ENCODE assay signal across 11 mouse cellular contexts in genomic region chr11:116807526-116807925, GRCm38 (mm10). TPM values are rescaled to one million over a fixed set of nuclear protein-coding genes. Genes with fewer than 3 reads are reported as not detected.
A peak's percentile ranks its signal among the peaks of the same experiment; 100 is the strongest.
DNase-seq lines count a peak whose midpoint lies in the region; ATAC-seq and TF ChIP-seq lines count a peak whose summit lies in the region.
"Had no signal": no experiment of that assay in that cellular context is flagged by ENCODE, and none has a peak within 500 bp of the region (broad histone marks: within the 10 kb centered on the region; RNA-seq: fewer than 3 reads in every experiment).

No protein-coding gene starts in this region.

- no peak for ATAC-seq in heart, embryonic 13.5 days (ENCODE audit: extremely low read depth, insufficient number of reproducible peaks, low FRiP score, low TSS enrichment)
- ATAC-seq in midbrain, embryonic 13.5 days = no peak
- no peak for ATAC-seq in midbrain, embryonic 11.5 days (ENCODE audit: low FRiP score)
- ATAC-seq in forebrain, postnatal 0 days = no peak
- ATAC-seq in stomach, embryonic 16.5 days (ENCODE audit: insufficient read depth, low FRiP score) = no peak

- 75% methylated on average over 2 of the region's 3 CpGs for WGBS in heart, embryonic 13.5 days
- WGBS in midbrain, embryonic 13.5 days = 80% methylated on average over 3 of the region's 3 CpGs
- 75% methylated on average over 3 of the region's 3 CpGs for WGBS in midbrain, embryonic 11.5 days
- WGBS in forebrain, postnatal 0 days = 66% methylated on average over 3 of the region's 3 CpGs
- 73% methylated on average over 3 of the region's 3 CpGs for WGBS in stomach, embryonic 16.5 days

- H3K4me2 ChIP-seq in heart, embryonic 13.5 days = no peak overlapping the region
- H3K4me2 ChIP-seq in midbrain, embryonic 13.5 days (replicated peaks) = no peak overlapping the region
- no peak overlapping the region for H3K4me2 ChIP-seq in midbrain, embryonic 11.5 days
- H3K4me2 ChIP-seq in forebrain, postnatal 0 days (ENCODE audit: low read depth) = no peak overlapping the region
- no peak overlapping the region for H3K4me2 ChIP-seq in stomach, embryonic 16.5 days (ENCODE audit: low read depth, low read length)

- H3K9me3 ChIP-seq in heart, embryonic 13.5 days = no peaks in the 10 kb centered on the region
- no peaks in the 10 kb centered on the region for H3K9me3 ChIP-seq in midbrain, embryonic 13.5 days
- no peaks in the 10 kb centered on the region for H3K9me3 ChIP-seq in midbrain, embryonic 11.5 days (ENCODE audit: control insufficient read depth, low read length)
- H3K9me3 ChIP-seq in forebrain, postnatal 0 days (ENCODE audit: low read length) = no peaks in the 10 kb centered on the region
- no peaks in the 10 kb centered on the region for H3K9me3 ChIP-seq in stomach, embryonic 16.5 days (replicated peaks; ENCODE audit: control insufficient read depth, low read length)
- H3K9me3 ChIP-seq: megakaryocyte, embryonic 14.5 days had no signal

- no peak for TF ChIP-seq CTCF in forebrain, postnatal 0 days (IDR thresholded peaks at IDR 0.05; ENCODE audit: low read depth)

- no peak for DNase-seq in heart, adult 8-10 months (ENCODE audit: low spot score)
- DNase-seq in midbrain, embryonic 11.5 days (ENCODE audit: low spot score, missing footprints) = no peak
- no peak for DNase-seq in forebrain, postnatal 0 days
- DNase-seq in kidney, adult 11 months = no peak
- DNase-seq in frontal cortex, postnatal 14 days (ENCODE audit: low spot score in 2 of 2) = no peak

- H3K36me3 ChIP-seq in heart, embryonic 13.5 days = peaks cover 3% of the 10 kb centered on the region; the same call in 1 of the 2 replicates
- no peaks in the 10 kb centered on the region for H3K36me3 ChIP-seq in midbrain, embryonic 13.5 days
- no peaks in the 10 kb centered on the region for H3K36me3 ChIP-seq in midbrain, embryonic 11.5 days (ENCODE audit: control insufficient read depth, insufficient read depth, low read length)
- H3K36me3 ChIP-seq in forebrain, postnatal 0 days (ENCODE audit: insufficient read depth) = no peaks in the 10 kb centered on the region
- H3K36me3 ChIP-seq in stomach, embryonic 16.5 days (ENCODE audit: control insufficient read depth, insufficient read depth, low read length) = no peaks in the 10 kb centered on the region

- peak overlapping the region; percentile 77 for H3K27ac ChIP-seq in heart, embryonic 13.5 days (replicated peaks)
- H3K27ac ChIP-seq in midbrain, embryonic 13.5 days = peak overlapping the region; percentile 60; the same call in 1 of the 2 replicates
- no peak overlapping the region for H3K27ac ChIP-seq in midbrain, embryonic 11.5 days (ENCODE audit: low read depth, low read length)
- peak overlapping the region; percentile 24; the same call in 1 of the 2 replicates for H3K27ac ChIP-seq in forebrain, postnatal 0 days (ENCODE audit: low read depth, low read length)
- H3K27ac ChIP-seq in stomach, embryonic 16.5 days (ENCODE audit: low read length) = peak overlapping the region; percentile 50

- H3K9ac ChIP-seq in heart, embryonic 13.5 days = peak overlapping the region; percentile 48
- H3K9ac ChIP-seq in midbrain, embryonic 13.5 days (replicated peaks) = no peak overlapping the region
- no peak overlapping the region; the same call in 1 of the 2 replicates for H3K9ac ChIP-seq in midbrain, embryonic 11.5 days (ENCODE audit: low read length)
- H3K9ac ChIP-seq in forebrain, postnatal 0 days = 0 out of 2 replicates have a peak overlapping the region, but pooled peaks have one; percentile 14
- peak overlapping the region; percentile 44; the same call in 1 of the 2 replicates for H3K9ac ChIP-seq in stomach, embryonic 16.5 days (ENCODE audit: low read length)

- H3K27me3 ChIP-seq in heart, embryonic 13.5 days (replicated peaks) = peaks cover 6% of the 10 kb centered on the region; the same call in 1 of the 2 replicates
- no peaks in the 10 kb centered on the region for H3K27me3 ChIP-seq in midbrain, embryonic 13.5 days
- H3K27me3 ChIP-seq in midbrain, embryonic 11.5 days (ENCODE audit: control insufficient read depth, insufficient read depth, low read length) = no peaks in the 10 kb centered on the region
- H3K27me3 ChIP-seq in forebrain, postnatal 0 days (ENCODE audit: insufficient read depth, low read length) = no peaks in the 10 kb centered on the region
- no peaks in the 10 kb centered on the region for H3K27me3 ChIP-seq in stomach, embryonic 16.5 days (ENCODE audit: control insufficient read depth, insufficient read depth, low read length)

- no peak overlapping the region for H3K4me3 ChIP-seq in heart, embryonic 13.5 days
- H3K4me3 ChIP-seq in midbrain, embryonic 13.5 days (replicated peaks) = no peak overlapping the region
- H3K4me3 ChIP-seq in midbrain, embryonic 11.5 days (ENCODE audit: low read depth, low read length) = no peak overlapping the region
- no peak overlapping the region for H3K4me3 ChIP-seq in forebrain, postnatal 0 days (ENCODE audit: low read depth, low read length)
- H3K4me3 ChIP-seq in stomach, embryonic 16.5 days (replicated peaks; ENCODE audit: low read length) = no peak overlapping the region
- H3K4me3 ChIP-seq: megakaryocyte, embryonic 14.5 days had no signal

- peaks cover 38% of the 10 kb centered on the region for H3K4me1 ChIP-seq in heart, embryonic 13.5 days
- H3K4me1 ChIP-seq in midbrain, embryonic 13.5 days (replicated peaks) = peaks cover 42% of the 10 kb centered on the region
- H3K4me1 ChIP-seq in midbrain, embryonic 11.5 days (ENCODE audit: control insufficient read depth, insufficient read depth, low read length) = peaks cover 22% of the 10 kb centered on the region
- H3K4me1 ChIP-seq in forebrain, postnatal 0 days (ENCODE audit: insufficient read depth) = 0 out of 2 replicates have a peak, but pooled peaks cover 7% of the 10 kb centered on the region
- H3K4me1 ChIP-seq in stomach, embryonic 16.5 days (ENCODE audit: control insufficient read depth, insufficient read depth, low read length) = peaks cover 20% of the 10 kb centered on the region

RNA-seq across cellular contexts. Expression of gene Mxra7, which starts 20.3 kb away (rescaled TPM):
- polyA plus RNA-seq in heart, embryonic 13.5 days (2015; fragmentation: Nextera tagmentation; extraction: Ambion mirVana) = 18.4 and 19.3 TPM in 2 replicates
- total RNA-seq in heart, adult 8-10 months (2022) = 10 to 100 TPM; 14.2 to 20.8 (median 18.2) TPM
- polyA plus RNA-seq in midbrain, embryonic 13.5 days (2015; fragmentation: Nextera tagmentation; extraction: Ambion mirVana) = 32.5 and 40.4 TPM in 2 replicates
- 27.4 and 31.6 TPM in 2 replicates for polyA plus RNA-seq in midbrain, embryonic 11.5 days (2014; fragmentation: Nextera tagmentation; extraction: Ambion mirVana)
- total RNA-seq in forebrain, postnatal 0 days (2014; rRNA removed) = 9.8 TPM in 2 replicates
- polyA plus RNA-seq in forebrain, postnatal 0 days (2015; fragmentation: Nextera tagmentation; extraction: Ambion mirVana) = 11.7 and 16.0 TPM in 2 replicates
- polyA plus RNA-seq in stomach, embryonic 16.5 days (2015; fragmentation: Nextera tagmentation; extraction: Ambion mirVana) = 12.1 and 15.7 TPM in 2 replicates

RNA-seq across cellular contexts. Expression of gene St6galnac1, which starts 32.2 kb away (rescaled TPM):
- not detected in 2 replicates for polyA plus RNA-seq in heart, embryonic 13.5 days (2015; fragmentation: Nextera tagmentation; extraction: Ambion mirVana)
- not detected for total RNA-seq in heart, adult 8-10 months (2022)
- not detected in 2 replicates for polyA plus RNA-seq in midbrain, embryonic 13.5 days (2015; fragmentation: Nextera tagmentation; extraction: Ambion mirVana)
- not detected in 2 replicates for polyA plus RNA-seq in midbrain, embryonic 11.5 days (2014; fragmentation: Nextera tagmentation; extraction: Ambion mirVana)
- not detected in 2 replicates for total RNA-seq in forebrain, postnatal 0 days (2014; rRNA removed)
- not detected in 2 replicates for polyA plus RNA-seq in forebrain, postnatal 0 days (2015; fragmentation: Nextera tagmentation; extraction: Ambion mirVana)
- not detected in 2 replicates for polyA plus RNA-seq in stomach, embryonic 16.5 days (2015; fragmentation: Nextera tagmentation; extraction: Ambion mirVana)
- total RNA-seq: gastrocnemius, postnatal 10 days had no signal
- polyA plus RNA-seq: limb, embryonic 11.5 days had no signal

RNA-seq across cellular contexts. Expression of gene Mettl23, which starts 35.6 kb away (rescaled TPM):
- 63.8 and 68.8 TPM in 2 replicates for polyA plus RNA-seq in heart, embryonic 13.5 days (2015; fragmentation: Nextera tagmentation; extraction: Ambion mirVana)
- total RNA-seq in heart, adult 8-10 months (2022) = 10 to 100 TPM; 36.9 to 38.6 (median 38.1) TPM
- 79.0 and 80.0 TPM in 2 replicates for polyA plus RNA-seq in midbrain, embryonic 13.5 days (2015; fragmentation: Nextera tagmentation; extraction: Ambion mirVana)
- polyA plus RNA-seq in midbrain, embryonic 11.5 days (2014; fragmentation: Nextera tagmentation; extraction: Ambion mirVana) = 72.5 and 76.2 TPM in 2 replicates
- 40.3 and 55.4 TPM in 2 replicates for total RNA-seq in forebrain, postnatal 0 days (2014; rRNA removed)
- polyA plus RNA-seq in forebrain, postnatal 0 days (2015; fragmentation: Nextera tagmentation; extraction: Ambion mirVana) = 54.2 and 69.3 TPM in 2 replicates
- polyA plus RNA-seq in stomach, embryonic 16.5 days (2015; fragmentation: Nextera tagmentation; extraction: Ambion mirVana) = 51.9 and 58.9 TPM in 2 replicates

RNA-seq across cellular contexts. Expression of gene Jmjd6, which starts 35.7 kb away (rescaled TPM):
- 61.7 and 75.3 TPM in 2 replicates for polyA plus RNA-seq in heart, embryonic 13.5 days (2015; fragmentation: Nextera tagmentation; extraction: Ambion mirVana)
- 10 to 100 TPM; 28.5 to 39.4 (median 35.9) TPM for total RNA-seq in heart, adult 8-10 months (2022)
- 78.7 and 84.0 TPM in 2 replicates for polyA plus RNA-seq in midbrain, embryonic 13.5 days (2015; fragmentation: Nextera tagmentation; extraction: Ambion mirVana)
- polyA plus RNA-seq in midbrain, embryonic 11.5 days (2014; fragmentation: Nextera tagmentation; extraction: Ambion mirVana) = 86.9 and 89.9 TPM in 2 replicates
- total RNA-seq in forebrain, postnatal 0 days (2014; rRNA removed) = 41.4 and 55.9 TPM in 2 replicates
- 48.1 and 50.1 TPM in 2 replicates for polyA plus RNA-seq in forebrain, postnatal 0 days (2015; fragmentation: Nextera tagmentation; extraction: Ambion mirVana)
- 68.8 and 69.1 TPM in 2 replicates for polyA plus RNA-seq in stomach, embryonic 16.5 days (2015; fragmentation: Nextera tagmentation; extraction: Ambion mirVana)

RNA-seq across cellular contexts. Expression of gene Mfsd11, which starts 44.7 kb away (rescaled TPM):
- 32.2 and 35.5 TPM in 2 replicates for polyA plus RNA-seq in heart, embryonic 13.5 days (2015; fragmentation: Nextera tagmentation; extraction: Ambion mirVana)
- 10 to 100 TPM; 27.3 to 33.6 (median 29.7) TPM for total RNA-seq in heart, adult 8-10 months (2022)
- 48.3 and 48.8 TPM in 2 replicates for polyA plus RNA-seq in midbrain, embryonic 13.5 days (2015; fragmentation: Nextera tagmentation; extraction: Ambion mirVana)
- 28.6 and 30.3 TPM in 2 replicates for polyA plus RNA-seq in midbrain, embryonic 11.5 days (2014; fragmentation: Nextera tagmentation; extraction: Ambion mirVana)
- 29.9 and 38.2 TPM in 2 replicates for total RNA-seq in forebrain, postnatal 0 days (2014; rRNA removed)
- 46.8 and 52.4 TPM in 2 replicates for polyA plus RNA-seq in forebrain, postnatal 0 days (2015; fragmentation: Nextera tagmentation; extraction: Ambion mirVana)
- polyA plus RNA-seq in stomach, embryonic 16.5 days (2015; fragmentation: Nextera tagmentation; extraction: Ambion mirVana) = 33.3 and 43.7 TPM in 2 replicates

Comparison
In these comparisons a context has a peak if more than half of its experiments do, and no peak if none do; other contexts are left out.
1. H3K9ac ChIP-seq: peak in heart, embryonic 13.5 days (single experiment), forebrain, postnatal 0 days (single experiment) and stomach, embryonic 16.5 days (single experiment); none in midbrain, embryonic 13.5 days (single experiment) and midbrain, embryonic 11.5 days (single experiment).